ENCODE assay signal across 11 mouse cellular contexts in genomic region chrX:61166519-61166918, GRCm38 (mm10). TPM values are rescaled to one million over a fixed set of nuclear protein-coding genes. Genes with fewer than 3 reads are reported as not detected.
A peak's percentile ranks its signal among the peaks of the same experiment; 100 is the strongest.
DNase-seq lines count a peak whose midpoint lies in the region; ATAC-seq and TF ChIP-seq lines count a peak whose summit lies in the region.
"Had no signal": no experiment of that assay in that cellular context is flagged by ENCODE, and none has a peak within 500 bp of the region (broad histone marks: within the 10 kb centered on the region; RNA-seq: fewer than 3 reads in every experiment).

No protein-coding gene starts in this region.

- peak; percentile 69 for TF ChIP-seq CTCF in left cerebral cortex, adult 2 months (IDR thresholded peaks at IDR 0.05)
- TF ChIP-seq CTCF in thymus, adult 2 months (IDR thresholded peaks at IDR 0.05; ENCODE audit: borderline replicate concordance, control insufficient read depth, extremely low read depth, insufficient read depth, low read length, poor library complexity) = no peak

- H3K4me3 ChIP-seq in left cerebral cortex, adult 2 months = no peak overlapping the region
- no peak overlapping the region for H3K4me3 ChIP-seq in thymus, adult 2 months (ENCODE audit: control insufficient read depth, insufficient read depth, low read length)
- H3K4me3 ChIP-seq: embryonic facial prominence, embryonic 13.5 days; neural tube, embryonic 12.5 days had no signal

- H3K36me3 ChIP-seq in thymus, adult 2 months (ENCODE audit: control insufficient read depth, insufficient read depth, low read length) = no peaks in the 10 kb centered on the region
- H3K36me3 ChIP-seq: embryonic facial prominence, embryonic 13.5 days; neural tube, embryonic 12.5 days had no signal

- H3K4me1 ChIP-seq in thymus, adult 2 months (replicated peaks; ENCODE audit: control insufficient read depth, insufficient read depth, low read length) = no peaks in the 10 kb centered on the region
- H3K4me1 ChIP-seq: embryonic facial prominence, embryonic 13.5 days; neural tube, embryonic 12.5 days had no signal

- 30% methylated on average over 2 of the region's 2 CpGs for WGBS in thymus, adult 2 months

- no peaks in the 10 kb centered on the region for H3K27me3 ChIP-seq in thymus, adult 2 months (ENCODE audit: control insufficient read depth, insufficient read depth, low read length)
- H3K27me3 ChIP-seq: embryonic facial prominence, embryonic 13.5 days; neural tube, embryonic 12.5 days had no signal

- intact Hi-C loops in left cerebral cortex, adult 2 months (cut with DNase I) = loop anchor here (5.0 kb wide), 1 partner anchor 136 kb away; no protein-coding TSS in a partner anchor

- H3K27ac ChIP-seq in left cerebral cortex, adult 2 months = no peak overlapping the region
- no peak overlapping the region for H3K27ac ChIP-seq in thymus, adult 2 months (ENCODE audit: control insufficient read depth, insufficient read depth, low read length)
- H3K27ac ChIP-seq: embryonic facial prominence, embryonic 13.5 days; neural tube, embryonic 12.5 days had no signal

- no peak for ATAC-seq in cerebellum, adult (ENCODE audit: insufficient number of reproducible peaks, low FRiP score, low TSS enrichment)

- peak; percentile 22 for DNase-seq in cerebellum, adult 11 months
- DNase-seq in left cerebral cortex, adult 2 months (ENCODE audit: extremely low spot score in 1 of 2, low spot score in 2 of 2) = peak in 1 of 2 experiments; percentile 19
- no peak for DNase-seq in left cerebral cortex, adult 11 months (ENCODE audit: low spot score)
- peak; percentile 4 for DNase-seq in ES-CJ7 (ENCODE audit: low read depth, low spot score)
- peak; percentile 19 for DNase-seq in embryo, embryonic 11.5 days (ENCODE audit: low read depth, low spot score)
- DNase-seq in spleen, postnatal 36 days (ENCODE audit: low spot score in 2 of 2) = no peak
- no peak for DNase-seq in thymus, adult 2 months

- no peak for TF ChIP-seq POLR2A in thymus, adult 2 months (IDR thresholded peaks at IDR 0.05; ENCODE audit: control insufficient read depth, extremely low read depth, insufficient read depth, low read length, poor library complexity)

RNA-seq across cellular contexts. Expression of gene Cdr1, which starts 18.8 kb away (rescaled TPM):
- total RNA-seq in left cerebral cortex, adult 2 months (2021) = not detected
- not detected in 2 replicates for polyA plus RNA-seq in thymus, adult 2 months (2012; rRNA removed)
- total RNA-seq: layer of hippocampus, adult 18-20 months had no signal
- polyA plus RNA-seq: embryonic facial prominence, embryonic 13.5 days; neural tube, embryonic 12.5 days had no signal

Comparison
In these comparisons a context has a peak if more than half of its experiments do, and no peak if none do; other contexts are left out.
1. DNase-seq: peak in cerebellum, adult 11 months (single experiment), ES-CJ7 (single experiment) and embryo, embryonic 11.5 days (single experiment); none in left cerebral cortex, adult 11 months (single experiment), spleen, postnatal 36 days (0 of 2) and thymus, adult 2 months (single experiment).